Mouse (Mus musculus) C2C12 (cell line): Measurements from ENCODE around the gene Cacna2d1.

Source experiments
- CEBPB ChIP-seq: IDR thresholded peaks from one replicate; pipeline ENCODE4 v1.6.1; 2011; ENCODE audit warnings: low read depth, mild to moderate bottlenecking, control low read depth, moderate library complexity
- CTCF ChIP-seq: IDR thresholded peaks from one replicate; pipeline ENCODE4 v1.5.1; 2011; ENCODE audit not compliant: control insufficient read depth, insufficient read depth, insufficient read length
- MAX ChIP-seq: IDR thresholded peaks from one replicate; pipeline ENCODE4 v1.6.1; 2011; ENCODE audit warnings: mild to moderate bottlenecking, control low read depth
- MYOD1 ChIP-seq: IDR thresholded peaks from one replicate; pipeline ENCODE4 v1.6.1; 2011; ENCODE audit warnings: low read depth; ENCODE audit not compliant: control insufficient read depth, insufficient read length
- MYOG ChIP-seq: IDR thresholded peaks from one replicate; pipeline ENCODE4 v1.6.1; 2011; ENCODE audit not compliant: control insufficient read depth, insufficient read length; ENCODE audit errors: extremely low read depth

DNA sequence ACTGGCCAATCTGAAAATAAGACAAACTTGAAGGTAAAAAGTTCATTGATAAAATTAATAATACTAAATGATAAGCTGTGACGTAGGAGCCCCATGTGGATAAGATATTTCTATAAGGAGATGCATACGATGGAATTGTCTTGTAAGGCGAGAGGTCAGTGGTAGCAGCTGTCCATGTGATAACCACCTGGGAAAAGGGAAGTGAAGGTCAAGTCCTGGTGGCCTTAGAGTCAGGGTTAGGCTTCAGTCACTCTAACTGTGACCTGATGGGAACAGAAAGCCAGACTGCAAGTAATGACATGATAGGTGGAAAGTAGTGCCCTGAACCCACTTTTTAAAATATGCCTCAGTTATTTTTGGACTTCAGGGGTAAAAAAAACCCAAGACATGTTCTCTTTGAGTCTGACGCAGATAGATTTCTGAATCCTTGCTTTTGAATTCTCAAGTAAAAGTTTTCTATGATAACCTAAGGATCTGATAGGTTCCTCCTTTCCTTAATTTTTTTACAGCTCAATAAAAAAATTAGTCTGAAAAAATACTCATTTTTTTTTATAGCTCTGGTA lies 383.3 kb downstream of the Cacna2d1 start:
- TF ChIP-seq CTCF (no peak), MYOD1 (no peak), MYOG (no peak), CEBPB (no peak), MAX (no peak)
